Mouse (Mus musculus) lung, adult 2 months (tissue): ENCODE results near the gene Krtap4-2.

Experiments used
- CTCF ChIP-seq: fragments of 200-500 bp; IDR thresholded peaks from 2 replicates; pipeline ENCODE4 v1.5.1; 2011; ENCODE audit warnings: mild to moderate bottlenecking, low read length, control low read depth; ENCODE audit not compliant: insufficient read depth
- POLR2A ChIP-seq: fragments of 200-500 bp; IDR thresholded peaks from 2 replicates; pipeline ENCODE4 v1.6.1; 2011; ENCODE audit warnings: low read depth, mild to moderate bottlenecking, control low read depth, low read length, borderline replicate concordance; ENCODE audit errors: extremely low read depth

DNA sequence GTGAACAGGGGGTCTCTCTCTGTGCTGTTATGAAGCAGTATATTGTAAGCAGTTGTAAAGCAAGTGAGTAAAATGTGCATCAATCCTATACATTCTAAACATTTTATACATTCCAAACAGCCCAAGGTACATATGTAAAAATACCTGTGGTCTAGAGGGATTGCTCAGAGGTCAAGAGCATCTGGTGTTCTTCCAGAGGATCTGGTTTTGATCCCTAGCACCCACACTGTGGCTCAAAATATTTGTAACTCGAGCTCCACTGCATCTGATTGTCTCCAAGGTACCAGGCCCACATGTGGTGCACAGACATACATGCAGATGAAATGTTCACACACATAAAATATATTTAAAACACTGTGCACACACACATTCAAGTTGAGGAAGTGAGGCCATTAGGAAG is 6.0 kb upstream of the Krtap4-2 start:
- TF ChIP-seq CTCF (no peak), POLR2A (no peak)
